Mouse (Mus musculus) heart, adult 11 months (tissue): Measurements from ENCODE around the gene Wdsub1.
A peak's percentile ranks its signal among the peaks of the same experiment; 100 is the strongest.

Experiments
- DNase-seq: peaks from one replicate; pipeline ENCODE4 v3.0.0; 2022

Wdsub1 gene

GRCm38 (mm10) chr2:59802722-59803387 lies 79.5 kb downstream of the Wdsub1 start:
- DNase-seq = peak; percentile 93
